Mouse (Mus musculus) heart, embryonic 12.5 days (tissue): ENCODE measurements at regions not wholly inside any gene's neighbourhood (a gene's known extent, or its start where the extent isn't known, plus 50 kb on each side); places are given as distances from the start of the nearest gene placed in this dataset.

ENCODE experiments used
- ATAC-seq: fragments of 200-750 bp; cut with Nextera tagmentation; 2 replicates; pipeline ENCODE4 v1.8.0; 2017; ENCODE audit warnings: moderate TSS enrichment, moderate library complexity; ENCODE audit not compliant: insufficient number of reproducible peaks, low FRiP score
- H3K27ac ChIP-seq: fragments of 300-500 bp; sonication (generic); 2 replicates; pipeline ENCODE4 v1.5.1; 2016; ENCODE audit warnings: mild to moderate bottlenecking, moderate library complexity; ENCODE audit not compliant: poor library complexity, severe bottlenecking
- H3K27me3 ChIP-seq: fragments of 300-500 bp; sonication (generic); replicated peaks from 2 replicates; pipeline ENCODE4 v1.6.1; 2016; ENCODE audit warnings: mild to moderate bottlenecking, moderate library complexity
- H3K36me3 ChIP-seq: fragments of 300-500 bp; sonication (generic); 2 replicates; pipeline ENCODE4 v1.6.1; 2016; ENCODE audit warnings: mild to moderate bottlenecking, moderate library complexity
- H3K4me1 ChIP-seq: fragments of 300-500 bp; sonication (generic); replicated peaks from 2 replicates; pipeline ENCODE4 v1.6.1; 2016; ENCODE audit warnings: mild to moderate bottlenecking
- H3K4me2 ChIP-seq: fragments of 300-500 bp; sonication (generic); 2 replicates; pipeline ENCODE4 v1.6.1; 2016; ENCODE audit warnings: mild to moderate bottlenecking, moderate library complexity
- H3K4me3 ChIP-seq: fragments of 300-500 bp; sonication (generic); 2 replicates; pipeline ENCODE4 v1.5.1; 2016; ENCODE audit warnings: mild to moderate bottlenecking
- H3K9ac ChIP-seq: fragments of 300-500 bp; sonication (generic); 2 replicates; pipeline ENCODE4 v1.6.1; 2016; ENCODE audit warnings: mild to moderate bottlenecking, moderate library complexity
- H3K9me3 ChIP-seq: fragments of 300-500 bp; sonication (generic); replicated peaks from 2 replicates; pipeline ENCODE4 v1.6.1; 2016; ENCODE audit warnings: mild to moderate bottlenecking, moderate library complexity
- WGBS: fragments of 180-500 bp; shearing (Covaris S2); methylation state at CpG from one replicate; pipeline ENCODE4 v1.1.7; 2016; 5-methylcytosine and 5-hydroxymethylcytosine counted together

- ATAC-seq: no peak
- Histone ChIP-seq H3K9me3 (no peaks in the 10 kb centered on the region), H3K27ac (no peak overlapping the region), H3K36me3 (no peaks in the 10 kb centered on the region), H3K27me3 (no peaks in the 10 kb centered on the region), H3K4me1 (no peaks in the 10 kb centered on the region), H3K4me3 (no peak overlapping the region), H3K9ac (no peak overlapping the region), H3K4me2 (no peak overlapping the region)
- WGBS: 70% methylated on average over 5 of the region's 5 CpGs
These were observed 439.5 kb upstream of the Arpp21 start for GRCm38 (mm10) chr9:112675232-112675631.
